Mouse (Mus musculus) megakaryocyte, embryonic 14.5 days (primary cell): ENCODE measurements at regions not wholly inside any gene's neighbourhood (a gene's known extent, or its start where the extent isn't known, plus 50 kb on each side); places are given as distances from the start of the nearest gene placed in this dataset.

Source experiments
- FLI1 ChIP-seq: IDR thresholded peaks from 2 replicates; pipeline ENCODE4 v1.6.1; 2012; ENCODE audit warnings: low read length, inconsistent platforms, mixed read lengths
- GATA1 ChIP-seq: IDR thresholded peaks from 3 replicates; pipeline ENCODE4 v1.6.1; 2012; ENCODE audit warnings: mixed read lengths, low read length, inconsistent platforms, borderline replicate concordance

DNA sequence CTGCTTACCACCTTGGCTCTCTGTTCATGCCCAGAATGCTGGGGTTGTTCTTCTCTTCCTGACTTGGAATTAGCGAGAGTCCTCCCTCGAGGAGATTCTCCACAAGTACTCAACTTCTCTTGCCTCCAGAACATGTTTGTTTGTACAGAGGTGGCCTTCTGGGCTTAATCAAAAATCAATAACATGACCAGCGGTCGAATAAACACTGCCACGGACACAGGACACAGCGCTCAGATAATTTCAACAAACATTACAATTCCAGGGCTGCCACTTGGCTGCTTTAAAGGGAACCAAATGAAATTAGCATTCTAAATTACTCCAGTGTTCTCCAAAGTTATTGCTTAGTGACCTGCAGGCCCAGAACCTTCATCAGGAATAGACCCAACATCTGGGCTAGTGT, 249.9 kb downstream of the Setd4 start:
- TF ChIP-seq GATA1 (no peak), FLI1 (no peak)
